Mouse (Mus musculus): ENCODE measurements around the gene Gucy2d.

Gene Gucy2d

GRCm38 (mm10) chr7:98439956-98440466 lies at the start of gene Gucy2d:
Gene Gucy2d, plus strand, starts transcription at chr7:98440416.
- no peak for DNase-seq (ENCODE audit: extremely low spot score, low read depth, low spot score)

- DNase-seq (ENCODE audit: extremely low spot score, low read depth, low spot score) = no peak
Observed at GRCm38 (mm10) chr7:98390486-98390885, 49.7 kb upstream of the Gucy2d start.

- DNase-seq (ENCODE audit: extremely low spot score, low read depth, low spot score) = no peak
Observed at GRCm38 (mm10) chr7:98391351-98391936, 48.8 kb upstream of the Gucy2d start.

- no peak for DNase-seq (ENCODE audit: extremely low spot score, low read depth, low spot score)
Observed at GRCm38 (mm10) chr7:98392466-98393201, 47.6 kb upstream of the Gucy2d start.

- DNase-seq (ENCODE audit: extremely low spot score, low read depth, low spot score) = no peak
Observed at GRCm38 (mm10) chr7:98402582-98403574, 37.3 kb upstream of the Gucy2d start.

- no peak for DNase-seq (ENCODE audit: extremely low spot score, low read depth, low spot score)
Observed at GRCm38 (mm10) chr7:98403996-98404395, 36.2 kb upstream of the Gucy2d start.

GRCm38 (mm10) chr7:98407615-98408014 lies 32.6 kb upstream of the Gucy2d start:
- no peak for DNase-seq (ENCODE audit: extremely low spot score, low read depth, low spot score)

- DNase-seq (ENCODE audit: extremely low spot score, low read depth, low spot score) = no peak
Observed at GRCm38 (mm10) chr7:98413115-98413514, 27.1 kb upstream of the Gucy2d start.

- DNase-seq (ENCODE audit: extremely low spot score, low read depth, low spot score) = peak; percentile 20
Observed at GRCm38 (mm10) chr7:98415550-98415949, 24.7 kb upstream of the Gucy2d start.

GRCm38 (mm10) chr7:98416020-98416419 lies 24.2 kb upstream of the Gucy2d start:
- no peak for DNase-seq (ENCODE audit: extremely low spot score, low read depth, low spot score)

GRCm38 (mm10) chr7:98418031-98418805 lies 22.0 kb upstream of the Gucy2d start:
- DNase-seq (ENCODE audit: extremely low spot score, low read depth, low spot score) = no peak

- DNase-seq (ENCODE audit: extremely low spot score, low read depth, low spot score) = no peak
Observed at GRCm38 (mm10) chr7:98419366-98419765, 20.9 kb upstream of the Gucy2d start.

- no peak for DNase-seq (ENCODE audit: extremely low spot score, low read depth, low spot score)
Observed at GRCm38 (mm10) chr7:98423546-98423945, 16.7 kb upstream of the Gucy2d start.

- DNase-seq (ENCODE audit: extremely low spot score, low read depth, low spot score) = no peak
Observed at GRCm38 (mm10) chr7:98424396-98424795, 15.8 kb upstream of the Gucy2d start.

GRCm38 (mm10) chr7:98425551-98425950 lies 14.7 kb upstream of the Gucy2d start:
- DNase-seq (ENCODE audit: extremely low spot score, low read depth, low spot score) = no peak

GRCm38 (mm10) chr7:98426641-98427040 lies 13.6 kb upstream of the Gucy2d start:
- DNase-seq (ENCODE audit: extremely low spot score, low read depth, low spot score) = no peak

GRCm38 (mm10) chr7:98427115-98427835 lies 12.9 kb upstream of the Gucy2d start:
- DNase-seq (ENCODE audit: extremely low spot score, low read depth, low spot score) = no peak

GRCm38 (mm10) chr7:98429579-98429978 lies 10.6 kb upstream of the Gucy2d start:
- no peak for DNase-seq (ENCODE audit: extremely low spot score, low read depth, low spot score)

- peak; percentile 44 for DNase-seq (ENCODE audit: extremely low spot score, low read depth, low spot score)
Observed at GRCm38 (mm10) chr7:98430785-98431184, 9.4 kb upstream of the Gucy2d start.

- DNase-seq (ENCODE audit: extremely low spot score, low read depth, low spot score) = no peak
Observed at GRCm38 (mm10) chr7:98437629-98438028, 2.6 kb upstream of the Gucy2d start.

Data from hindlimb bud, embryonic 11.5 days (tissue).